Mouse (Mus musculus) cerebellum, adult 2 months (tissue): Measurements from ENCODE around the gene Inpp5d.

Experiments used
- CTCF ChIP-seq: fragments of 200-500 bp; IDR thresholded peaks from 2 replicates; pipeline ENCODE4 v1.5.1; 2011; ENCODE audit warnings: low read depth, mild to moderate bottlenecking, control low read depth, low read length, moderate library complexity, borderline replicate concordance; ENCODE audit not compliant: insufficient read depth
- POLR2A ChIP-seq: fragments of 200-500 bp; IDR thresholded peaks from 2 replicates; pipeline ENCODE4 v1.6.1; 2011; ENCODE audit warnings: low read length, control low read depth, borderline replicate concordance; ENCODE audit not compliant: insufficient read depth

- no peak for TF ChIP-seq CTCF
- TF ChIP-seq POLR2A, result no peak
Measured at GRCm38 (mm10) chr1:87689661-87690341, 69.7 kb downstream of the Inpp5d start.
